Mouse (Mus musculus) cerebellum, adult 11-12 months (tissue): ENCODE results near the gene Itga2.

Experiments
- DNase-seq: peaks from one replicate; pipeline ENCODE4 v3.0.0; 2022

The Itga2 gene

GRCm38 (mm10) chr13:114931775-114932294 lies at the start of gene Itga2:
Gene Itga2, minus strand, starts transcription at chr13:114932100.
- DNase-seq = no peak

- no peak for DNase-seq
These were observed 49.0 kb upstream of the Itga2 start for GRCm38 (mm10) chr13:114980831-114981419.

- DNase-seq = no peak
These were observed 42.7 kb upstream of the Itga2 start for GRCm38 (mm10) chr13:114974484-114975042.

- DNase-seq = no peak
These were observed 40.0 kb upstream of the Itga2 start for GRCm38 (mm10) chr13:114971905-114972304.

- peak; percentile 65 for DNase-seq
These were observed 32.3 kb upstream of the Itga2 start for GRCm38 (mm10) chr13:114964233-114964632.

- no peak for DNase-seq
These were observed 22.6 kb upstream of the Itga2 start for GRCm38 (mm10) chr13:114954516-114954915.

- DNase-seq = no peak
These were observed 1.6 kb upstream of the Itga2 start for GRCm38 (mm10) chr13:114933541-114933940.

GRCm38 (mm10) chr13:114930996-114931649 lies 777 bp downstream of the Itga2 start:
- DNase-seq = no peak

- no peak for DNase-seq
These were observed 7.1 kb downstream of the Itga2 start for GRCm38 (mm10) chr13:114924785-114925184.

- DNase-seq = no peak
These were observed 8.6 kb downstream of the Itga2 start for GRCm38 (mm10) chr13:114923331-114923730.

- no peak for DNase-seq
These were observed 16.1 kb downstream of the Itga2 start for GRCm38 (mm10) chr13:114915767-114916166.

GRCm38 (mm10) chr13:114914963-114915362 lies 16.9 kb downstream of the Itga2 start:
- no peak for DNase-seq

GRCm38 (mm10) chr13:114914559-114914958 lies 17.3 kb downstream of the Itga2 start:
- no peak for DNase-seq

- no peak for DNase-seq
These were observed 21.3 kb downstream of the Itga2 start for GRCm38 (mm10) chr13:114910629-114911028.

- DNase-seq = no peak
These were observed 22.4 kb downstream of the Itga2 start for GRCm38 (mm10) chr13:114909514-114909913.

- no peak for DNase-seq
These were observed 24.0 kb downstream of the Itga2 start for GRCm38 (mm10) chr13:114907876-114908275.

GRCm38 (mm10) chr13:114896751-114897386 lies 35.0 kb downstream of the Itga2 start:
- no peak for DNase-seq

GRCm38 (mm10) chr13:114895896-114896295 lies 36.0 kb downstream of the Itga2 start:
- no peak for DNase-seq

GRCm38 (mm10) chr13:114894718-114895117 lies 37.2 kb downstream of the Itga2 start:
- DNase-seq = no peak

GRCm38 (mm10) chr13:114891655-114892054 lies 40.2 kb downstream of the Itga2 start:
- DNase-seq = no peak

- no peak for DNase-seq
These were observed 44.2 kb downstream of the Itga2 start for GRCm38 (mm10) chr13:114887695-114888094.

- DNase-seq = no peak
These were observed 44.6 kb downstream of the Itga2 start for GRCm38 (mm10) chr13:114887293-114887692.

GRCm38 (mm10) chr13:114885171-114885570 lies 46.7 kb downstream of the Itga2 start:
- DNase-seq = no peak

- no peak for DNase-seq
These were observed 53.2 kb downstream of the Itga2 start for GRCm38 (mm10) chr13:114878667-114879066.
